12 mouse cellular contexts compared by ENCODE assay signal in the genomic region with DNA sequence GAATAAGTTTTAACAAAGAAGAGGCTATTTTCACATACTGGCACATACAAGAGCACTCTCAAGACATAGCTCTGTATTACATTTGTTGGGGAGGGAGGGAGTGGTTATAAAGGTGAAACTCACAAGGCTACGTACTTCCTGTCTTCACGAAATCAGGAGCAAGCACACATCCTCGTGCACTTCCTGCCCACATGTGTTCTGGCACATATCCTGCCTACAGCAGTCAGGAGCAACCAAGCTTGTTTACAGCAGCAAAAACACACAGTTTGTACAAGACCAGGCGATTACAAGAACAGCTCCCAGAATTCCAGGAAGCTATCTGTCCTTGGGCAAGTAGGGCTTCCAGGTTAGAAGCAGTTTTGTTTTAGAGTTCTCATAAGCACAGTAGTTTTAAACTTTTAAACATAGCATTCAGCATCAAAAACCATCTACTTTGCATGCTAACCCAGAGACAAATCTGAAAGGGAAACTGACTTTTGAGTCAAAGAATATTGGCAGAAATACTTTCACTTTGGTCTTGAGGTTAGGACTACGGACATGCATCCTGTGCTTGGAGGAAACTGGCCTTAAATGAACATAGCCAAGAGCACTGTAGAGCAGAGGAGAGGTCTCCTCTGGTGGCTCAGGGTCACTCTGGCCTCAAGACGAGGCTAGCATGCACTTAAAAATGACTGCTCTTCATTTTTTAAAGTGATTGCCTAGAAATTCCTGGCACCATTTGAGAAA.
A peak's percentile ranks its signal among the peaks of the same experiment; 100 is the strongest.
DNase-seq lines count a peak whose midpoint lies in the region; ATAC-seq and TF ChIP-seq lines count a peak whose summit lies in the region.
"Had no signal": no experiment of that assay in that cellular context is flagged by ENCODE, and none has a peak within 500 bp of the region (broad histone marks: within the 10 kb centered on the region; RNA-seq: fewer than 3 reads in every experiment).

No protein-coding gene starts in this region.

- intact Hi-C loops in left cerebral cortex, adult 2 months (cut with DNase I): no loop called here

- H3K9ac ChIP-seq in CH12.LX (ENCODE audit: insufficient read depth, low read depth): no peak overlapping the region
- H3K9ac ChIP-seq: hindbrain, embryonic 15.5 days; limb, embryonic 15.5 days; stomach, embryonic 15.5 days had no signal

- no peaks in the 10 kb centered on the region for H3K9me3 ChIP-seq in CH12.LX (replicated peaks; ENCODE audit: low read length)
- H3K9me3 ChIP-seq: hindbrain, embryonic 15.5 days; limb, embryonic 15.5 days; stomach, embryonic 15.5 days had no signal

- no peaks in the 10 kb centered on the region for H3K36me3 ChIP-seq in CH12.LX (replicated peaks in 1 of 2; ENCODE audit: control insufficient read depth in 1 of 2, insufficient read depth in 1 of 2, low read length in 1 of 2)
- no peaks in the 10 kb centered on the region for H3K36me3 ChIP-seq in myocyte (ENCODE audit: control insufficient read depth, insufficient read depth)
- H3K36me3 ChIP-seq: hindbrain, embryonic 15.5 days; limb, embryonic 15.5 days; stomach, embryonic 15.5 days had no signal

- no peak overlapping the region for H3K27ac ChIP-seq in CH12.LX (ENCODE audit: insufficient read depth, low read depth)
- H3K27ac ChIP-seq in left cerebral cortex, adult 2 months: no peak overlapping the region
- no peak overlapping the region for H3K27ac ChIP-seq in cerebellum, adult 2 months (ENCODE audit: insufficient read depth, low read length)
- H3K27ac ChIP-seq: hindbrain, embryonic 15.5 days; limb, embryonic 15.5 days; stomach, embryonic 15.5 days had no signal

- 69% methylated on average over 6 of the region's 6 CpGs for WGBS in cerebellum, adult 2 months

- TF ChIP-seq CTCF in CH12.LX (conservative IDR thresholded peaks at IDR 0.05 in 1 of 2, IDR thresholded peaks at IDR 0.05 in 1 of 2; ENCODE audit: low read depth in 2 of 2, low read length in 2 of 2): no peak
- no peak for TF ChIP-seq CTCF in left cerebral cortex, adult 2 months (IDR thresholded peaks at IDR 0.05)
- no peak for TF ChIP-seq CTCF in cerebellum, adult 2 months (IDR thresholded peaks at IDR 0.05; ENCODE audit: borderline replicate concordance, insufficient read depth, low read depth, low read length)

- no peak overlapping the region for H3K4me3 ChIP-seq in CH12.LX (replicated peaks in 1 of 3; ENCODE audit: low read depth in 2 of 3, low read length in 2 of 3, poor library complexity in 1 of 3)
- H3K4me3 ChIP-seq in myocyte: no peak overlapping the region
- no peak overlapping the region for H3K4me3 ChIP-seq in left cerebral cortex, adult 2 months
- no peak overlapping the region for H3K4me3 ChIP-seq in cerebellum, adult 2 months (replicated peaks; ENCODE audit: insufficient read depth, low read depth, low read length)
- H3K4me3 ChIP-seq: erythroblast, embryonic 14.5 days; hindbrain, embryonic 15.5 days; limb, embryonic 15.5 days; stomach, embryonic 15.5 days had no signal

- no peaks in the 10 kb centered on the region for H3K79me2 ChIP-seq in CH12.LX (replicated peaks; ENCODE audit: control insufficient read depth, extremely low read depth, insufficient read depth, poor library complexity, severe bottlenecking)
- no peaks in the 10 kb centered on the region for H3K79me2 ChIP-seq in myocyte (ENCODE audit: control insufficient read depth, insufficient read depth)

- peak; percentile 31; the same call in 1 of the 2 replicates for TF ChIP-seq POLR2A in CH12.LX (IDR thresholded peaks at IDR 0.05; ENCODE audit: low read depth, low read length)
- TF ChIP-seq POLR2A in myocyte (IDR thresholded peaks at IDR 0.05; ENCODE audit: insufficient read length, low read depth): no peak
- no peak for TF ChIP-seq POLR2A in cerebellum, adult 2 months (IDR thresholded peaks at IDR 0.05; ENCODE audit: borderline replicate concordance, insufficient read depth, low read length)

- dilution Hi-C loops in CH12.LX (cut with MboI; ENCODE audit: extremely low pct_ligation_motif_present, extremely low pct_unique_long_range_greater_than_20kb, low sequenced_read_pairs): no loop called here

- no peak for TF ChIP-seq RAD21 in CH12.LX (IDR thresholded peaks at IDR 0.05; ENCODE audit: low read depth, low read length)

- H3K4me2 ChIP-seq in CH12.LX (ENCODE audit: insufficient read depth, low read depth, poor library complexity, severe bottlenecking) (peak overlapping the region; percentile 41), myocyte (ENCODE audit: low read depth) (peak overlapping the region; percentile 25)
- H3K4me2 ChIP-seq: hindbrain, embryonic 15.5 days; limb, embryonic 15.5 days; stomach, embryonic 15.5 days had no signal

- ATAC-seq in inflammation-experienced regulatory T-cells, adult 6 months: peak; percentile 97

- H3K27me3 ChIP-seq in CH12.LX (replicated peaks) (peaks cover 32% of the 10 kb centered on the region), myocyte (ENCODE audit: control insufficient read depth, insufficient read depth, insufficient read length) (no peaks in the 10 kb centered on the region)
- no peaks in the 10 kb centered on the region for H3K27me3 ChIP-seq in cerebellum, adult 2 months (ENCODE audit: control insufficient read depth, insufficient read depth, low read length)
- H3K27me3 ChIP-seq: hindbrain, embryonic 15.5 days; limb, embryonic 15.5 days; stomach, embryonic 15.5 days had no signal

- in situ Hi-C loops in CH12.LX (cut with MboI; ENCODE audit: low pct_ligation_motif_present, low pct_unique_long_range_greater_than_20kb, low sequenced_read_pairs): no loop called here

- DNase-seq in kidney, postnatal 36 days: peak; percentile 7 to 13
- no peak for DNase-seq in kidney, adult 18-20 months
- DNase-seq in CH12.LX (ENCODE audit: extremely low read depth): peak; percentile 46
- DNase-seq in left cerebral cortex, adult 2 months (ENCODE audit: extremely low spot score in 1 of 2, low spot score in 2 of 2): no peak
- no peak for DNase-seq in cerebellum, adult 2 months
- no peak for DNase-seq in frontal cortex, postnatal 36 days (ENCODE audit: low spot score in 2 of 2)

- no peak for TF ChIP-seq EP300 in CH12.LX (IDR thresholded peaks at IDR 0.05; ENCODE audit: low read length)

- no peak overlapping the region for H3ac ChIP-seq in myocyte (ENCODE audit: control insufficient read depth, insufficient read length)

- H3K4me1 ChIP-seq in CH12.LX (ENCODE audit: control insufficient read depth in 1 of 2, insufficient read depth in 2 of 2): peaks cover 7 to 12% of the 10 kb centered on the region in 2 experiments
- H3K4me1 ChIP-seq in cerebellum, adult 2 months (ENCODE audit: control insufficient read depth, insufficient read depth, low read length): no peaks in the 10 kb centered on the region
- H3K4me1 ChIP-seq: hindbrain, embryonic 15.5 days; limb, embryonic 15.5 days; stomach, embryonic 15.5 days had no signal

TF ChIP-seq in CH12.LX, 34 proteins besides CTCF, POLR2A, EP300 and RAD21 (continues in another document):
- no peak for TF ChIP-seq MEF2A (IDR thresholded peaks at IDR 0.05; ENCODE audit: borderline replicate concordance, low read depth, low read length)
- TF ChIP-seq E2F4 (IDR thresholded peaks at IDR 0.05; ENCODE audit: insufficient replicate concordance, low read depth, low read length): no peak
- TF ChIP-seq SIN3A (IDR thresholded peaks at IDR 0.05; ENCODE audit: low read length): no peak
- peak; percentile 79 for TF ChIP-seq MAX (IDR thresholded peaks at IDR 0.05; ENCODE audit: low read length)
- no peak for TF ChIP-seq UBTF (IDR thresholded peaks at IDR 0.05; ENCODE audit: low read depth, low read length)
- TF ChIP-seq BHLHE40 (IDR thresholded peaks at IDR 0.05; ENCODE audit: low read depth, low read length): peak; percentile 75
- TF ChIP-seq TBP (conservative IDR thresholded peaks at IDR 0.05; ENCODE audit: low read depth, low read length): peak; percentile 52; the same call in 1 of the 2 replicates
- no peak for TF ChIP-seq RCOR1 (conservative IDR thresholded peaks at IDR 0.05; ENCODE audit: low read depth, low read length)
- no peak for TF ChIP-seq NRF1 (IDR thresholded peaks at IDR 0.05; ENCODE audit: low read depth, low read length)
- TF ChIP-seq USF2 (conservative IDR thresholded peaks at IDR 0.05; ENCODE audit: low read depth, low read length): no peak
- no peak for TF ChIP-seq POLR2AphosphoS2 (IDR thresholded peaks at IDR 0.05; ENCODE audit: low read depth, low read length)
- TF ChIP-seq PAX5 (IDR thresholded peaks at IDR 0.05; ENCODE audit: low read length): no peak
- no peak for TF ChIP-seq ETS1 (conservative IDR thresholded peaks at IDR 0.05; ENCODE audit: low read depth, low read length)
- TF ChIP-seq ZNF384 (IDR thresholded peaks at IDR 0.05; ENCODE audit: low read depth, low read length): no peak
- TF ChIP-seq KAT2A (IDR thresholded peaks at IDR 0.05; ENCODE audit: insufficient replicate concordance, low read length): no peak
- no peak for TF ChIP-seq ZC3H11A (IDR thresholded peaks at IDR 0.05; ENCODE audit: low read depth, low read length)

TF ChIP-seq in myocyte, 11 proteins besides CTCF, POLR2A, EP300 and RAD21:
- no peak for TF ChIP-seq POLR2AphosphoS2 (IDR thresholded peaks at IDR 0.05; ENCODE audit: insufficient read length, low read depth)
- TF ChIP-seq CEBPB (IDR thresholded peaks at IDR 0.05; ENCODE audit: insufficient read depth, poor library complexity, severe bottlenecking): peak; percentile 10; the same call in 1 of the 2 replicates
TF ChIP-seq in myocyte: peak in this region for 1.

Comparison
In these comparisons a context has a peak if more than half of its experiments do, and no peak if none do; other contexts are left out.
1. DNase-seq: peak in kidney, postnatal 36 days (2 of 2) and CH12.LX (single experiment); none in kidney, adult 18-20 months (single experiment), left cerebral cortex, adult 2 months (0 of 2), cerebellum, adult 2 months (0 of 2) and frontal cortex, postnatal 36 days (0 of 2).